Mouse (Mus musculus) kidney, embryonic 15.5 days (tissue): ENCODE measurements at regions not wholly inside any gene's neighbourhood (a gene's known extent, or its start where the extent isn't known, plus 50 kb on each side); places are given as distances from the start of the nearest gene placed in this dataset.

ENCODE experiments used
- ATAC-seq: fragments of 200-750 bp; cut with Nextera tagmentation; replicated peaks from 2 replicates; pipeline ENCODE4 v1.8.0; 2017; ENCODE audit warnings: moderate TSS enrichment; ENCODE audit not compliant: low FRiP score
- H3K27ac ChIP-seq: fragments of 300-500 bp; sonication (generic); 2 replicates; pipeline ENCODE4 v1.5.1; 2015; ENCODE audit warnings: mild to moderate bottlenecking, inconsistent platforms
- H3K27me3 ChIP-seq: fragments of 300-500 bp; sonication (generic); 2 replicates; pipeline ENCODE4 v1.6.1; 2015; ENCODE audit warnings: inconsistent platforms
- H3K36me3 ChIP-seq: fragments of 300-500 bp; sonication (generic); 2 replicates; pipeline ENCODE4 v1.6.1; 2015; ENCODE audit warnings: inconsistent platforms
- H3K4me1 ChIP-seq: fragments of 300-500 bp; sonication (generic); 2 replicates; pipeline ENCODE4 v1.6.1; 2015; ENCODE audit warnings: inconsistent platforms
- H3K4me2 ChIP-seq: fragments of 300-500 bp; sonication (generic); 2 replicates; pipeline ENCODE4 v1.6.1; 2015; ENCODE audit warnings: moderate library complexity, mild to moderate bottlenecking, inconsistent platforms
- H3K4me3 ChIP-seq: fragments of 300-500 bp; sonication (generic); replicated peaks from 2 replicates; pipeline ENCODE4 v1.5.1; 2015; ENCODE audit warnings: mild to moderate bottlenecking, inconsistent platforms
- H3K9ac ChIP-seq: fragments of 300-500 bp; sonication (generic); 2 replicates; pipeline ENCODE4 v1.6.1; 2015; ENCODE audit warnings: mild to moderate bottlenecking, inconsistent platforms
- H3K9me3 ChIP-seq: fragments of 300-500 bp; sonication (generic); replicated peaks from 2 replicates; pipeline ENCODE4 v1.6.1; 2016; ENCODE audit warnings: inconsistent platforms
- WGBS: fragments of 180-500 bp; shearing (Covaris S2); methylation state at CpG from one replicate; pipeline ENCODE4 v1.1.7; 2015; ENCODE audit warnings: mixed read lengths; 5-methylcytosine and 5-hydroxymethylcytosine counted together

DNA sequence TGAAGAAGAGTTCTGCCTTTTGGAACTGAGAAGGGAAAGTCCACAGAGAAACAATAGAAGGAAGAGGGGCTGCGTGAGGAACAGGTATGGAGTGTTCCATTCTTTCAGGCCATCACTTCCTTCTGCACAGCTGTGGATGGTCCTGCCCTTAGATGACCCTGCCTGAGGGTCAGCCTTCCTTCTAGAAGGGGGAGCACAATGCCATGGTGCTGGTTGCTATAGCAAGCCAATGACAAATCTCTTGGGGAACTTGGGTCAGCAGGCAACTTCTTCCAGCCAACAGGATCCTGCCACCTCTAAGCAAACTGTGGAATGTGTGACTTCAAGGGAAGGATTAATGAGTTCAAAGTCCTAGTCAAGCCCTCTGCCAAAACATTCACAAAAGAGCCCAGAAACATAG, 329.1 kb upstream of the Pard3b start:
- Histone ChIP-seq H3K4me1 (peaks cover 9% of the 10 kb centered on the region), H3K27ac (no peak overlapping the region), H3K27me3 (no peaks in the 10 kb centered on the region), H3K4me2 (no peak overlapping the region), H3K36me3 (no peaks in the 10 kb centered on the region), H3K9ac (no peak overlapping the region), H3K9me3 (no peaks in the 10 kb centered on the region), H3K4me3 (no peak overlapping the region)
- WGBS = 77% methylated on average over 1 of the region's 1 CpGs
- no peak for ATAC-seq

GRCm38 (mm10) chr1:61310063-61310760, 328.4 kb upstream of the Pard3b start:
- Histone ChIP-seq H3K27me3 (no peaks in the 10 kb centered on the region), H3K9ac (no peak overlapping the region), H3K4me2 (no peak overlapping the region), H3K9me3 (no peaks in the 10 kb centered on the region), H3K4me3 (no peak overlapping the region), H3K27ac (no peak overlapping the region), H3K36me3 (no peaks in the 10 kb centered on the region), H3K4me1 (peaks cover 9% of the 10 kb centered on the region)
- ATAC-seq = no peak
- 84% methylated on average over 3 of the region's 3 CpGs for WGBS

DNA sequence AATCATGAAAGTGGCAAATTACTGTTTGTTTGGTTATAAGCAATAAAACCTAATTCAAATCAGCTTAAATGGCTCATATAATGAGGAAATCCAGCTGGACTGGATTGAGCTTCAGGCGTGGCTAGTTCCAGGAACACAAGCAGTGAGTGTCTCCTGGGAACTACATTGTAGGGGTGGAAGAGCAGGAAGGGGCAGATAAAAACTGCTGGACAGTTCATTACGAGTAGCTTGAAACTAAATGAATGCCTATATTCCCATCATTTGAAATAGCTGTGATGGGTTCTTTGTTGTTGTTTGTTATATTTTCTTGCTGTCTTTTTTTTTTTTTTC, 327.9 kb upstream of the Pard3b start:
- H3K4me2 ChIP-seq = no peak overlapping the region
- WGBS = 55% methylated on average over 2 of the region's 2 CpGs

DNA sequence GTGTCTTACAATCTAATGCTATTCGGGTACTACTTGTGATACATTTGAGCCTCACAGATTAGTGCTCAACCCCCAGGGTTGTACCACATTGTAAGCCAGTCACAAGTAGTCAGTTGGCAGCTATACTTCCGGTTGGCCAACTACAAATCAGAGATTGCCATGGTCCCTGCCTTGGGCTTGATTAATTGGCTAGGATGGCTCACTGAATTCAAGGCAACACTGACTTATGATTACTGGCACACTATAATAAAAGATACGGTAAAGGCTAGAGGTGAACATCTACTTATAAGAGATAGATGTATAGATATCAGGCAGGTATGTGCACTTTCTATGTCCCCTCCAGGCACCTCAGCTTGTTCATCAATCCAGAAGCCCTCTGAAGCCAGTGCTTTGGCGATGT, 325.4 kb upstream of the Pard3b start:
- no peak overlapping the region for H3K4me2 ChIP-seq
- H3K9ac ChIP-seq = no peak overlapping the region
- no peaks in the 10 kb centered on the region for H3K9me3 ChIP-seq
- WGBS = 86% methylated on average over 4 of the region's 4 CpGs
- no peak for ATAC-seq
- H3K4me3 ChIP-seq = no peak overlapping the region
- no peak overlapping the region for H3K27ac ChIP-seq
- no peaks in the 10 kb centered on the region for H3K27me3 ChIP-seq
- no peaks in the 10 kb centered on the region for H3K36me3 ChIP-seq
- H3K4me1 ChIP-seq = 0 out of 2 replicates have a peak, but pooled peaks cover 3% of the 10 kb centered on the region

More for the DNA sequence above, 327.9 kb upstream of the Pard3b start:
- ATAC-seq = no peak
- Histone ChIP-seq H3K9me3 (no peaks in the 10 kb centered on the region), H3K27me3 (no peaks in the 10 kb centered on the region), H3K36me3 (no peaks in the 10 kb centered on the region), H3K9ac (no peak overlapping the region), H3K4me1 (peaks cover 9% of the 10 kb centered on the region), H3K4me3 (no peak overlapping the region), H3K27ac (no peak overlapping the region)

DNA sequence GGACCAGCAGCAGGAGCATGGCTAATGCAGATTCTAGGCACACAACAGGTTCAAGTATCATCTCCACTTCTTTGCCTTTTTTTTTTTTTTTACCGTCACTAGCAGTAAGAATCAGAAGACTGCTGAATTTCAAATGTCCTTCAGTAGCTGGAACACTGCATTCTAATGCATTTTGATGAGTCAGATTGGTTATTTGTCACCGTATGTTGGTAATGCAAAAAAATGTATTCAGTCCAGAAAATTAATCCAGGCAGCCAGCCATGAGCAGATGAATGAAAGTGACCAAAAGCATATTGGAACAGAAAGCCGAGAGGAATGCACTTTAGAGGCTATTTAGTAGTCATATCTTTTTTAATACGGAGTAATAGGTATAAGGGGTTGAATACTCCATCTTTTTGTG, 322.4 kb upstream of the Pard3b start:
- Histone ChIP-seq H3K27me3 (no peaks in the 10 kb centered on the region), H3K4me1 (no peaks in the 10 kb centered on the region), H3K4me2 (no peak overlapping the region), H3K36me3 (no peaks in the 10 kb centered on the region), H3K9me3 (no peaks in the 10 kb centered on the region), H3K9ac (no peak overlapping the region), H3K4me3 (no peak overlapping the region), H3K27ac (no peak overlapping the region)
- no peak for ATAC-seq
- 93% methylated on average over 4 of the region's 4 CpGs for whole genome bisulfite sequencing

- Histone ChIP-seq H3K27me3 (no peaks in the 10 kb centered on the region), H3K4me3 (no peak overlapping the region), H3K4me2 (no peak overlapping the region), H3K4me1 (0 out of 2 replicates have a peak, but pooled peaks cover 3% of the 10 kb centered on the region), H3K9ac (no peak overlapping the region), H3K27ac (no peak overlapping the region), H3K36me3 (no peaks in the 10 kb centered on the region), H3K9me3 (no peaks in the 10 kb centered on the region)
- ATAC-seq = no peak
- 75% methylated on average over 2 of the region's 2 CpGs for WGBS
Observed at GRCm38 (mm10) chr1:61316736-61317135, 321.9 kb upstream of the Pard3b start.

- Histone ChIP-seq H3K27me3 (no peaks in the 10 kb centered on the region), H3K36me3 (no peaks in the 10 kb centered on the region), H3K4me1 (0 out of 2 replicates have a peak, but pooled peaks cover 4% of the 10 kb centered on the region), H3K27ac (no peak overlapping the region), H3K4me2 (no peak overlapping the region), H3K9me3 (no peaks in the 10 kb centered on the region), H3K4me3 (no peak overlapping the region), H3K9ac (no peak overlapping the region)
- WGBS = 96% methylated on average over 1 of the region's 1 CpGs
- no peak for ATAC-seq
Observed at GRCm38 (mm10) chr1:61318042-61318441, 320.6 kb upstream of the Pard3b start.

DNA sequence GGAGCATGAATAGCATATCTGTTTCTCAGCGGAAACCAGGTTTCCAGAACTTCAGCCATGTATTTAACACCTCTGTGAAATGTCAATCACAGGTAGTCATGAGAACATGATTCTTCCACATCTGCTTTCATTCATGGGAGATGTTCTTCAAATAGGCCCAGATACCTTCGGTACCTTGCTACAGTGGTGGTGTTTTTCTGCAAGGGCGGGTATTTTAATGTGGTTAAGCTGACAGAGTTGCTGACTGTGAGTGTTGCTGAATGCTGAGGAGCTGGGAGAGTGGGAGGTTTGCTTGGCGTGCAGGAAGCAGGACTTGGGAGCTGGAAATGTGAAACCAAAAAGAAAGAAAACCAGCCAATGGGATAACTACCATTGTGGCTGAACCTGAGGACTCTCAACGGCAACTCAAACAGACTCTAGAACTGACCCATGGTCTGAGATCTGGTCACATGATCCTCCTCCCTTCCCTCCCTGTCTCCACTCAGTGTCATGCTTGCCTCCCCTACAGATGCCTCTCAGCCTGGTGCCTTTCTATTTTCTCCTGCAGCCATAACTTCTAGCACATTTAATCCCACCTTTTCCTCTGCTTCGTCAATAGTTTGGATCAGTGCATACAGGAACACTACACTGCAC, 317.0 kb upstream of the Pard3b start:
- Histone ChIP-seq H3K9me3 (no peaks in the 10 kb centered on the region), H3K4me1 (0 out of 2 replicates have a peak, but pooled peaks cover 4% of the 10 kb centered on the region), H3K27me3 (no peaks in the 10 kb centered on the region), H3K4me3 (no peak overlapping the region), H3K36me3 (no peaks in the 10 kb centered on the region), H3K27ac (no peak overlapping the region), H3K4me2 (no peak overlapping the region), H3K9ac (no peak overlapping the region)
- 53% methylated on average over 6 of the region's 6 CpGs for WGBS
- ATAC-seq = peak; percentile 77

- no peaks in the 10 kb centered on the region for H3K9me3 ChIP-seq
- ATAC-seq = no peak
- H3K4me1 ChIP-seq = no peaks in the 10 kb centered on the region
- no peak overlapping the region for H3K4me2 ChIP-seq
- 88% methylated on average over 2 of the region's 2 CpGs for WGBS
- no peak overlapping the region for H3K27ac ChIP-seq
- H3K9ac ChIP-seq = no peak overlapping the region
- H3K36me3 ChIP-seq = no peaks in the 10 kb centered on the region
- H3K4me3 ChIP-seq = no peak overlapping the region
- H3K27me3 ChIP-seq = no peaks in the 10 kb centered on the region
Observed at GRCm38 (mm10) chr1:61331456-61331855, 307.2 kb upstream of the Pard3b start.

DNA sequence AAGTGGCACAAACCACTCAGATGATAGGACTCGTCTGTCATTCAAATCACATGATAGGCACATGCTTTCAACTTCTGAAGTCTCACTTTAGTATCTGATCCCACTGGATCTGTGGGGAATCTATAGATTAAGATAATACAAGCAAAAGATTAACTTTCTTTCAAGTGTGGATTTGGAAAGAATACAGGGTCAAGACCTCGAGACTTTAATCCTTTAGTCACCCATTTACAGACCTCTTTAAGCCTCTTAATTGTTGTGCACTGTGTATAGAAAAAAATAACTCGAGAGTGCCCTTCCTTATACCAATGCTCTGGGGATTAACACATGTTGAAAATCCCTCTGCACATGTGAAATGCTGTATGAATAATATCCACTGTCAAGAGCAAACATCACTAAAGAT, 306.7 kb upstream of the Pard3b start:
- no peak overlapping the region for H3K27ac ChIP-seq
- H3K4me3 ChIP-seq = no peak overlapping the region
- WGBS = 70% methylated on average over 3 of the region's 3 CpGs
- no peak overlapping the region for H3K9ac ChIP-seq
- H3K4me1 ChIP-seq = no peaks in the 10 kb centered on the region
- H3K27me3 ChIP-seq = no peaks in the 10 kb centered on the region
- ATAC-seq = no peak
- H3K36me3 ChIP-seq = no peaks in the 10 kb centered on the region
- no peaks in the 10 kb centered on the region for H3K9me3 ChIP-seq
- H3K4me2 ChIP-seq = no peak overlapping the region

DNA sequence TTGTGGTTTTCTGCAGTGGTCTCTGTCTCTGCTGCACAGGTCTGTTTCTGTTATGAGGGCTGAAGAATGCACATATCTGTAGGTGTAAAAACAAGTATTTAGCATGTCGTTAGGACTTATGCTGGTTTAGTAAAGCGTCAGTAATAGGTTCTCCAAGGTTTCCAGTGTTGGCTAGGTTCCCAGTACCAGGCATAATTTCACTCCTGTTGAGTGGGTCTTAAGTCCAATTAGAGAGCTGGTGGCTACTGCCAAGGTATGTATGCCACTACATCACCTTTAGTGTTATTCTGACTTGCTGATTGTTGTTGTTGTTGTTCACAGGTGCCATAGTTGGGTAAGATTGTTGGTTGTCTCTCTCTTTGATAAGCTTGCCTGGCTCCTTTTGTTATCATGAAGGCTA, 302.3 kb upstream of the Pard3b start:
- no peak overlapping the region for H3K27ac ChIP-seq
- H3K27me3 ChIP-seq = no peaks in the 10 kb centered on the region
- no peaks in the 10 kb centered on the region for H3K9me3 ChIP-seq
- no peak overlapping the region for H3K4me2 ChIP-seq
- H3K4me3 ChIP-seq = no peak overlapping the region
- no peaks in the 10 kb centered on the region for H3K4me1 ChIP-seq
- WGBS = 83% methylated on average over 2 of the region's 2 CpGs
- H3K36me3 ChIP-seq = no peaks in the 10 kb centered on the region
- no peak for ATAC-seq
- H3K9ac ChIP-seq = no peak overlapping the region

DNA sequence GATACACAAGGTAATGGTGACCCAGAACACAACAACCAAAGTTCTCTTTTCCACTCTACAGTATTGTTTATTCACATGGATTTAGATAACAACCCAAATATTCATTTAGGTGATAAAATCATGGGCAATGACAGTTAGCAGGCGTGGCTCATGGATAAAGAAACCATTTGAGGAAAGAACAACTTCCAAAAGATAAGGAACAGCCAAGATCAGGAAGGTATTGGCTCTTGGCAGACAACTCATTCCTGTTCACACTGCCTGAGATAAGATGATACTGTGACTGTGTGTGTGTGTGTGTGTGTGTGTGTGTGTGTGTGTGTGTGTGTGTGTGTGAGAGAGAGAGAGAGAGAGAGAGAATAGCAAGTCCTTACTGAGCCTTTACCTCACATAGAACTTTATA, 285.7 kb upstream of the Pard3b start:
- Histone ChIP-seq H3K27ac (no peak overlapping the region), H3K9ac (no peak overlapping the region), H3K27me3 (no peaks in the 10 kb centered on the region), H3K36me3 (no peaks in the 10 kb centered on the region), H3K4me2 (no peak overlapping the region), H3K4me3 (no peak overlapping the region), H3K9me3 (no peaks in the 10 kb centered on the region), H3K4me1 (peaks cover 8% of the 10 kb centered on the region; the same call in 1 of the 2 replicates)
- 73% methylated on average over 1 of the region's 1 CpGs for WGBS
- ATAC-seq = no peak

DNA sequence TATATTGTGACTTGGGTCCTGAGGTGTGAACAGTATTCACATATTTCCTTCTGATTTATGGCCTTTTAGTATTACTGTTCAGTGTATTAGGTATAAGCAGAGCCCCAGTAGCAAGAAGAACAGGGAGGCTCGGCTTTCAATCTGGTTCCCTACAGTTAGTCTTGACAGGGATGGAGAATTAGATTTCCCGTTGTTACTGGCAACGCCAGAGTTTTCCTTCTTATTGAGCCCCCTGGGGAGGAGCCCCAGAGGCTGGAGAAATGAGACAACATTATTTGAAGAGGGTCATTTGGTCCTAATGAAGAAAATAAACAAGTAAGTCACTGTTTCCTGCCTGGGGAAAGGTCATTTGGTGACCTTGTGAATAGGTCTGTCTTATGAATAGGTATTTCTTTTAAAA, 285.1 kb upstream of the Pard3b start:
- Histone ChIP-seq H3K4me1 (peaks cover 8% of the 10 kb centered on the region; the same call in 1 of the 2 replicates), H3K27me3 (no peaks in the 10 kb centered on the region), H3K27ac (no peak overlapping the region), H3K9me3 (no peaks in the 10 kb centered on the region), H3K4me2 (no peak overlapping the region), H3K9ac (no peak overlapping the region), H3K36me3 (no peaks in the 10 kb centered on the region), H3K4me3 (no peak overlapping the region)
- ATAC-seq = no peak
- 10% methylated on average over 3 of the region's 3 CpGs for WGBS
